Mouse (Mus musculus) spleen, postnatal 0 days (tissue): ENCODE results near the gene Cxcl14. TPM values are rescaled to one million over a fixed set of nuclear protein-coding genes. Genes with fewer than 3 reads are reported as not detected.

Experiments
- polyA plus RNA-seq: library from polyadenylated mRNA; unstranded; fragments of >200 nt; fragmentation: Nextera tagmentation; extraction: Ambion mirVana; gene quantifications from 2 replicates; pipeline ENCODE4 v1.2.1, GENCODE M21; 2015

The Cxcl14 gene
- polyA plus RNA-seq: 3.0 and 4.0 TPM in 2 replicates

GRCm38 (mm10) chr13:56295943-56296658 is at the start of gene Cxcl14:
TSS of gene Cxcl14 (minus strand) at chr13:56296551.

GRCm38 (mm10) chr13:56251924-56252619 is 44.3 kb downstream of the Cxcl14 start, which contains the start of gene Neurog1:
TSS of gene Neurog1 (minus strand) at chr13:56252163.

Other genes starting within 250 kb of the Cxcl14 start
- 118 and 146 TPM in 2 replicates for gene H2afy, start 160.2 kb downstream of the Cxcl14 start, polyA plus RNA-seq
- gene Tifab, start 117.7 kb downstream of the Cxcl14 start, polyA plus RNA-seq: 9.5 and 14.0 TPM in 2 replicates
- gene Neurog1, start 44.4 kb downstream of the Cxcl14 start, polyA plus RNA-seq: not detected in 2 replicates
- not detected in 2 replicates for gene Gm3045, start 130.0 kb upstream of the Cxcl14 start, polyA plus RNA-seq
- gene Slc25a48, start 141.8 kb upstream of the Cxcl14 start, polyA plus RNA-seq: not detected in 2 replicates
- gene Il9, start 185.7 kb upstream of the Cxcl14 start, polyA plus RNA-seq: not detected in 2 replicates
- 0.20 and 0.30 TPM in 2 replicates for gene Fbxl21, start 225.9 kb upstream of the Cxcl14 start, polyA plus RNA-seq